Mouse (Mus musculus) neural tube, embryonic 14.5 days (tissue): Measurements from ENCODE around the gene Anp32a. TPM values are rescaled to one million over a fixed set of nuclear protein-coding genes. Genes with fewer than 3 reads are reported as not detected.

Experiments used
- ATAC-seq: fragments of 200-750 bp; cut with Nextera tagmentation; 2 replicates; pipeline ENCODE4 v1.8.0; 2017; ENCODE audit warnings: low read depth, mild to moderate bottlenecking, moderate TSS enrichment, moderate library complexity
- H3K27ac ChIP-seq: fragments of 300-500 bp; sonication (generic); 2 replicates; pipeline ENCODE4 v1.5.1; 2014; ENCODE audit warnings: low read depth, mild to moderate bottlenecking, control low read depth, low read length, moderate library complexity, mixed read lengths
- H3K27me3 ChIP-seq: fragments of 300-500 bp; sonication (generic); 2 replicates; pipeline ENCODE4 v1.6.1; 2014; ENCODE audit warnings: low read length; ENCODE audit not compliant: control insufficient read depth, insufficient read depth
- H3K36me3 ChIP-seq: fragments of 300-500 bp; sonication (generic); 2 replicates; pipeline ENCODE4 v1.6.1; 2014; ENCODE audit warnings: low read length, mixed read lengths; ENCODE audit not compliant: control insufficient read depth, insufficient read depth
- H3K4me1 ChIP-seq: fragments of 300-500 bp; sonication (generic); 2 replicates; pipeline ENCODE4 v1.6.1; 2014; ENCODE audit warnings: low read length; ENCODE audit not compliant: control insufficient read depth, insufficient read depth
- H3K4me2 ChIP-seq: fragments of 300-500 bp; sonication (generic); 2 replicates; pipeline ENCODE4 v1.6.1; 2014; ENCODE audit warnings: mild to moderate bottlenecking, low read depth, low read length, control low read depth
- H3K4me3 ChIP-seq: fragments of 300-500 bp; sonication (generic); 2 replicates; pipeline ENCODE4 v1.5.1; 2014; ENCODE audit warnings: low read depth, low read length, control low read depth, mixed read lengths
- H3K9ac ChIP-seq: fragments of 300-500 bp; sonication (generic); replicated peaks from 2 replicates; pipeline ENCODE4 v1.6.1; 2014; ENCODE audit warnings: low read depth, mild to moderate bottlenecking, control low read depth, low read length, mixed read lengths
- H3K9me3 ChIP-seq: fragments of 300-500 bp; sonication (generic); 2 replicates; pipeline ENCODE4 v1.6.1; 2016; ENCODE audit warnings: low read length; ENCODE audit not compliant: control insufficient read depth
- WGBS: fragments of 180-500 bp; shearing (Covaris S2); extraction: QIAGEN DNeasy Blood & Tissue Kit; methylation state at CpG from one replicate; pipeline ENCODE4 v1.1.7; 2014; 5-methylcytosine and 5-hydroxymethylcytosine counted together
- polyA plus RNA-seq: library from polyadenylated mRNA; unstranded; fragments of >200 nt; fragmentation: Nextera tagmentation; extraction: Ambion mirVana; gene quantifications from 2 replicates; pipeline ENCODE4 v1.2.1, GENCODE M21; 2014

Anp32a gene
- 69.7 and 77.4 TPM in 2 replicates for polyA plus RNA-seq

GRCm38 (mm10) chr9:62341123-62341486 is at the start of gene Anp32a:
Gene Anp32a, plus strand, starts transcription at chr9:62341293.
- 1% methylated on average over 31 of the region's 34 CpGs for WGBS
- peak; percentile 93 for ATAC-seq

GRCm38 (mm10) chr9:62295006-62295698 is 45.9 kb upstream of the Anp32a start:
- no peaks in the 10 kb centered on the region for H3K36me3 ChIP-seq
- no peak overlapping the region for H3K9ac ChIP-seq
- no peak for ATAC-seq
- 31% methylated on average over 7 of the region's 7 CpGs for WGBS
- no peak overlapping the region for H3K4me2 ChIP-seq
- H3K4me3 ChIP-seq = no peak overlapping the region
- H3K27me3 ChIP-seq = no peaks in the 10 kb centered on the region
- no peaks in the 10 kb centered on the region for H3K4me1 ChIP-seq
- no peak overlapping the region for H3K27ac ChIP-seq
- H3K9me3 ChIP-seq = no peaks in the 10 kb centered on the region

More at GRCm38 (mm10) chr9:62341123-62341486, at the start of gene Anp32a:
- Histone ChIP-seq H3K9ac (peak within 1 kb of the TSS; percentile 99), H3K9me3 (no peaks in the 10 kb centered on the region), H3K27me3 (no peaks in the 10 kb centered on the region), H3K27ac (peak within 1 kb of the TSS; percentile 99), H3K36me3 (no peaks in the 10 kb centered on the region), H3K4me2 (peak within 1 kb of the TSS; percentile 77), H3K4me1 (peaks cover 19% of the 10 kb centered on the region), H3K4me3 (peak within 1 kb of the TSS; percentile 87)

- no peaks in the 10 kb centered on the region for H3K27me3 ChIP-seq
- no peak overlapping the region for H3K4me3 ChIP-seq
- H3K36me3 ChIP-seq = no peaks in the 10 kb centered on the region
- no peak overlapping the region for H3K9ac ChIP-seq
- WGBS = 51% methylated on average over 1 of the region's 1 CpGs
- no peaks in the 10 kb centered on the region for H3K9me3 ChIP-seq
- H3K4me2 ChIP-seq = no peak overlapping the region
- H3K27ac ChIP-seq = no peak overlapping the region
- H3K4me1 ChIP-seq = no peaks in the 10 kb centered on the region
- no peak for ATAC-seq
Measured at GRCm38 (mm10) chr9:62296891-62297290, 44.2 kb upstream of the Anp32a start.

- Histone ChIP-seq H3K9me3 (no peaks in the 10 kb centered on the region), H3K27ac (no peak overlapping the region), H3K4me2 (no peak overlapping the region), H3K36me3 (no peaks in the 10 kb centered on the region), H3K9ac (no peak overlapping the region), H3K4me1 (no peaks in the 10 kb centered on the region), H3K27me3 (no peaks in the 10 kb centered on the region), H3K4me3 (no peak overlapping the region)
- ATAC-seq = no peak
- WGBS = 91% methylated on average over 6 of the region's 6 CpGs
Measured at GRCm38 (mm10) chr9:62315556-62315955, 25.5 kb upstream of the Anp32a start.

GRCm38 (mm10) chr9:62318729-62319128 is 22.4 kb upstream of the Anp32a start:
- H3K27me3 ChIP-seq = no peaks in the 10 kb centered on the region
- WGBS = 88% methylated on average over 4 of the region's 4 CpGs
- no peak for ATAC-seq
- no peaks in the 10 kb centered on the region for H3K4me1 ChIP-seq
- no peaks in the 10 kb centered on the region for H3K36me3 ChIP-seq
- no peak overlapping the region for H3K4me2 ChIP-seq
- H3K4me3 ChIP-seq = no peak overlapping the region
- no peaks in the 10 kb centered on the region for H3K9me3 ChIP-seq
- no peak overlapping the region for H3K27ac ChIP-seq
- H3K9ac ChIP-seq = no peak overlapping the region

- H3K4me2 ChIP-seq = no peak overlapping the region
- H3K9me3 ChIP-seq = no peaks in the 10 kb centered on the region
- H3K9ac ChIP-seq = no peak overlapping the region
- H3K4me1 ChIP-seq = no peaks in the 10 kb centered on the region
- no peak overlapping the region for H3K4me3 ChIP-seq
- ATAC-seq = no peak
- H3K27me3 ChIP-seq = no peaks in the 10 kb centered on the region
- no peaks in the 10 kb centered on the region for H3K36me3 ChIP-seq
- H3K27ac ChIP-seq = no peak overlapping the region
- 89% methylated on average over 1 of the region's 1 CpGs for WGBS
Measured at GRCm38 (mm10) chr9:62323816-62324215, 17.3 kb upstream of the Anp32a start.

GRCm38 (mm10) chr9:62325965-62326364 is 15.1 kb upstream of the Anp32a start:
- WGBS = 73% methylated on average over 3 of the region's 3 CpGs
- H3K4me1 ChIP-seq = no peaks in the 10 kb centered on the region
- no peak overlapping the region for H3K4me3 ChIP-seq
- no peak overlapping the region for H3K9ac ChIP-seq
- no peak overlapping the region for H3K4me2 ChIP-seq
- H3K9me3 ChIP-seq = no peaks in the 10 kb centered on the region
- no peaks in the 10 kb centered on the region for H3K36me3 ChIP-seq
- H3K27ac ChIP-seq = no peak overlapping the region
- ATAC-seq = no peak
- H3K27me3 ChIP-seq = no peaks in the 10 kb centered on the region

GRCm38 (mm10) chr9:62334298-62334825 is 6.7 kb upstream of the Anp32a start:
- WGBS = 92% methylated on average over 9 of the region's 9 CpGs

GRCm38 (mm10) chr9:62335396-62335795 is 5.7 kb upstream of the Anp32a start:
- Histone ChIP-seq H3K36me3 (no peaks in the 10 kb centered on the region), H3K4me2 (no peak overlapping the region)
- no peak for ATAC-seq

More at GRCm38 (mm10) chr9:62334298-62334825, 6.7 kb upstream of the Anp32a start:
- Histone ChIP-seq H3K4me3 (no peak overlapping the region), H3K27ac (no peak overlapping the region), H3K9me3 (no peaks in the 10 kb centered on the region), H3K9ac (no peak overlapping the region), H3K4me1 (peaks cover 6% of the 10 kb centered on the region; the same call in 1 of the 2 replicates), H3K27me3 (no peaks in the 10 kb centered on the region), H3K36me3 (no peaks in the 10 kb centered on the region), H3K4me2 (no peak overlapping the region)
- no peak for ATAC-seq

More at GRCm38 (mm10) chr9:62335396-62335795, 5.7 kb upstream of the Anp32a start:
- Histone ChIP-seq H3K4me1 (peaks cover 6% of the 10 kb centered on the region; the same call in 1 of the 2 replicates), H3K27ac (no peak overlapping the region), H3K9me3 (no peaks in the 10 kb centered on the region), H3K9ac (no peak overlapping the region), H3K27me3 (no peaks in the 10 kb centered on the region), H3K4me3 (no peak overlapping the region)
- WGBS = 48% methylated on average over 12 of the region's 12 CpGs
